Mouse (Mus musculus) lung, adult 2 months (tissue): ENCODE measurements around the gene 1810009A15Rik. TPM values are rescaled to one million over a fixed set of nuclear protein-coding genes. Genes with fewer than 3 reads are reported as not detected.
A peak's percentile ranks its signal among the peaks of the same experiment; 100 is the strongest.

Experiments used
- DNase-seq: peaks from one replicate; pipeline ENCODE4 v3.0.0; 2022
- H3K4me1 ChIP-seq: fragments of 200-500 bp; 2 replicates; pipeline ENCODE4 v1.6.1; 2011; ENCODE audit warnings: low read length; ENCODE audit not compliant: control insufficient read depth, insufficient read depth
- H3K4me3 ChIP-seq: fragments of 200-500 bp; replicated peaks from 2 replicates; pipeline ENCODE3; 2011; ENCODE audit warnings: low read depth, mild to moderate bottlenecking, control low read depth, low read length; ENCODE audit errors: extremely low read depth
- CTCF ChIP-seq: fragments of 200-500 bp; IDR thresholded peaks from 2 replicates; pipeline ENCODE4 v1.5.1; 2011; ENCODE audit warnings: mild to moderate bottlenecking, low read length, control low read depth; ENCODE audit not compliant: insufficient read depth
- POLR2A ChIP-seq: fragments of 200-500 bp; IDR thresholded peaks from 2 replicates; pipeline ENCODE4 v1.6.1; 2011; ENCODE audit warnings: low read depth, mild to moderate bottlenecking, control low read depth, low read length, borderline replicate concordance; ENCODE audit errors: extremely low read depth
- WGBS: fragments of 180-500 bp; shearing (Covaris S2); methylation state at CpG from one replicate; pipeline ENCODE4 v1.1.7; 2018; 5-methylcytosine and 5-hydroxymethylcytosine counted together
- polyA plus RNA-seq: library from polyadenylated mRNA; depleted of rRNA; stranded (reverse); fragments of >200 nt; gene quantifications from 2 replicates; pipeline ENCODE4 v1.2.3, GENCODE M21; 2012

The 1810009A15Rik gene
- polyA plus RNA-seq, 1 experiment: 15.4 TPM

- 2% methylated on average over 50 of the region's 50 CpGs for WGBS
- H3K4me3 ChIP-seq: peak within 1 kb of the TSS; percentile 79
- peaks cover 5% of the 10 kb centered on the region for H3K4me1 ChIP-seq
- TF ChIP-seq CTCF: no peak
- TF ChIP-seq POLR2A: peak; percentile 96
- DNase-seq: peak; percentile 97
These were observed 31.6 kb downstream of the 1810009A15Rik start, which contains the start of gene B3gat3 for GRCm38 (mm10) chr19:8920073-8920736. B3gat3 (plus strand) TSS chr19:8920374.

GRCm38 (mm10) chr19:8920836-8921291 is 32.2 kb downstream of the 1810009A15Rik start:
- H3K4me1 ChIP-seq: peaks cover 5% of the 10 kb centered on the region
- H3K4me3 ChIP-seq: peak overlapping the region; percentile 79
- DNase-seq: no peak
- TF ChIP-seq POLR2A (no peak), CTCF (no peak)
- 2% methylated on average over 6 of the region's 6 CpGs for WGBS

GRCm38 (mm10) chr19:8921741-8922140 is 33.1 kb downstream of the 1810009A15Rik start:
- TF ChIP-seq CTCF: no peak
- no peak for TF ChIP-seq POLR2A
- 70% methylated on average over 9 of the region's 9 CpGs for WGBS
- H3K4me3 ChIP-seq: no peak overlapping the region
- no peak for DNase-seq
- H3K4me1 ChIP-seq: peaks cover 5% of the 10 kb centered on the region

- H3K4me1 ChIP-seq: peaks cover 9% of the 10 kb centered on the region
- DNase-seq: no peak
- 80% methylated on average over 2 of the region's 2 CpGs for WGBS
- no peak for TF ChIP-seq CTCF
- TF ChIP-seq POLR2A: no peak
- no peak overlapping the region for H3K4me3 ChIP-seq
These were observed 38.1 kb downstream of the 1810009A15Rik start for GRCm38 (mm10) chr19:8926766-8927165.

DNA sequence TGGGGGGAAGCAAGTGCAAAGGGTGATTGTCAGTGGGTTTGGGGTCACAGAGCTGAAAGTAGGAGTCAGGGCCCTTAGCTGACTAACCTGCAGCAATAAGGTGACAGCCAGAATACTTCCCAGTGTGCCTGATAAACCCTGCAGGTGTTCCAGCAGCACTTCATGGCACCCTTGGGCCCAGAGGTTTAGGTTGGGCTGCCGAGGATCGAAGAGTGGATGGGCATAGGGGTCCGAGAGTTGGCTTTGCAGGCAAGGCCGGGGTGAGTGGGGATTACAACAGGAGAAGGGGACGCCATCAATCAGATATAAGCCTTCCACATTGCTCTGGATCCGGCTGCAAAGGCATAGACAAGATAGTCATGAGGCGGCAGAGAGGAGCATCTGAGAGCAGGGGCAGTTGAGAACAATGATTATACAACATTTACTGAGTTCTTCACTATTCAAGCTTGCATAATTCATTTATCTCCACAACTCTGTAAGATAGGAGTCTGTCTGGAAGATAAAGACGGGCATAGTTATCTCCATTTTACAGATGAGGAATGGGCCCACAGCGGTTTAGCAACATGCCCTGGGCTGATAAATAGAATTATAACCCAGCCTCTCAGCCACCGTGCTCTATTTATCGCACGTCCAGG is 39.4 kb downstream of the 1810009A15Rik start:
- Histone ChIP-seq H3K4me3 (no peak overlapping the region), H3K4me1 (peaks cover 9% of the 10 kb centered on the region)
- WGBS: 89% methylated on average over 12 of the region's 12 CpGs
- DNase-seq: no peak
- TF ChIP-seq CTCF (no peak), POLR2A (no peak)

DNA sequence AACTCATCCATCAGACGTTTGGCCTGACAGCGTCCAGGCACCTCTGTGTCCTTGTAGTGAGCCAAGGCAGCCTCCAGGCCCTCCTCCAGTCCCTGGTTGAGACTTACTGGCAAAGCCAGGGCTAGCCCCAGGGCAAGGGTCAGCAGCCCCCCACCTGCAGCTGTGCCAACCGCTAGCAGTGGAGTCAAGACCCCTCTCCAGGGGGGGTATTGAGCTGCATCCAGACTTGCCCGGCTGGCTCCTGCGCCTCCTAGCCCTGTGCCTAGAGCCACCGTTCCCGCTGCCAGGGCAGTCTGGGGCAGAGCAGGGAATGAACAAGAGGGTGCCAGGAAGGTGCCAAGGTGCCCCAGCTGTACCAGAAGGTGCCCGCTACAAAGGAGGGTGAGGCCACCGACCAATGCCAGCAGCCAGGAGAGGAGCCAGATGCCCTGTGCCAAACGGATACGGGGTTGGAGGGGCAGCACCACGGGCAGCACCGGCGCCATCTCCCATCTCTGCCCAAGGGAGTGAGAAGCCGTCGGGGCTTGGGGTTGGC is 40.1 kb downstream of the 1810009A15Rik start:
- H3K4me1 ChIP-seq: peaks cover 9% of the 10 kb centered on the region
- no peak for DNase-seq
- TF ChIP-seq POLR2A: no peak
- TF ChIP-seq CTCF: no peak
- 26% methylated on average over 16 of the region's 16 CpGs for WGBS
- H3K4me3 ChIP-seq: peak overlapping the region; percentile 68

DNA sequence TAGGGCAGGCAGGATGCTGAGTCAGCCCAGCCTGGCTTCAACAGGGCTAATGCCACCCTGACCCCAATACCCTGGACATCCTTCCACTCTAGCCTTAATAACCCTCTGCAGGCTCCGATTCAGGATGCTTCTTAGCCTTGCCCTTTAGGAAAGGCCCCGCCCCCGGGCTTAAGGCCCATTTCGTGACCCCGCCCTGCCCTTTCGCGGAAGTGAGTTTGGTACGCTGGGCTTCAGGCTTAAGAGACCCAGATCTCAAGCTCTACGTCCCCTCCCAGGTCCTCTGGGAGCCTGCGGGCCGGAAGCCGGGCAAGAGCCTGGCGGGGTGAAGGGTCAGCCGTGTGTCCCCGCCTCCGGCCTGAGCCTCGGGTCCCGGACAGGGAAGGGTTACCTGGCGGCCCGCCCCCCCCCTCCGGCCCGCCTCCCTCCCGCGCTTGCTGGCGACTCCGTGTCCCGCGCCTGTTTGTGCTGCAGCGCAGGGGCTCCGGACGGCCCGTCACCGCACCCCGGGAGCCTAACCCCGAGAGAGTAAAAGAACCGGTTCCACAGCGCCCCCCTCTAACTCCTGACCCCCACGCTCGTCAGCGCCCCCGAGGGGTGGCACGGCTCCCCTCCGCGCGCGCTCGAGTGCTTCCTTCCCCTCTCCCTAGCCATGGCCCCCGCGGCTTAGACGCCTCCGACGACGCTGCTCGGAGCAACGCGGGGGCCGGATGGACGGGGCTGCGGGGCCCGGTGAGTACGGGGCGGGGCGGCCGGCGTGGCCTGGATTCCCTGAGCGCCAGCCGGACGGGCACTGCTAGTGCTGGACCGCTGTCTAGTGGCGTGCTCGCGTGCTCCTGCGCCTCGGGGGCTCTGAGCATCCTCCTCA is 40.8 kb downstream of the 1810009A15Rik start, which contains the start of the genes Rom1 and Eml3:
TSS of gene Rom1 (minus strand) at position 133 of the 865 bp plus-strand sequence.
TSS of gene Eml3 (plus strand) at position 329 of the 865 bp plus-strand sequence.
- Histone ChIP-seq H3K4me1 (peaks cover 9% of the 10 kb centered on the region), H3K4me3 (peak within 1 kb of the TSS; percentile 68)
- DNase-seq: peak; percentile 92
- TF ChIP-seq CTCF (no peak), POLR2A (0 out of 2 replicates have a peak, but pooled peaks have one; percentile 37)
- 1% methylated on average over 73 of the region's 74 CpGs for WGBS

- no peak for DNase-seq
- Histone ChIP-seq H3K4me3 (peak overlapping the region; percentile 68), H3K4me1 (peaks cover 9% of the 10 kb centered on the region)
- WGBS: 4% methylated on average over 11 of the region's 11 CpGs
- TF ChIP-seq CTCF: no peak
- no peak for TF ChIP-seq POLR2A
These were observed 41.5 kb downstream of the 1810009A15Rik start for GRCm38 (mm10) chr19:8930117-8930516.

- 75% methylated on average over 7 of the region's 7 CpGs for WGBS
- Histone ChIP-seq H3K4me3 (peak overlapping the region; percentile 68), H3K4me1 (peaks cover 9% of the 10 kb centered on the region)
- DNase-seq: no peak
- TF ChIP-seq CTCF (no peak), POLR2A (no peak)
These were observed 42.1 kb downstream of the 1810009A15Rik start for GRCm38 (mm10) chr19:8930771-8931170.
